ENCODE assay signal across 25 mouse cellular contexts in the genomic region with DNA sequence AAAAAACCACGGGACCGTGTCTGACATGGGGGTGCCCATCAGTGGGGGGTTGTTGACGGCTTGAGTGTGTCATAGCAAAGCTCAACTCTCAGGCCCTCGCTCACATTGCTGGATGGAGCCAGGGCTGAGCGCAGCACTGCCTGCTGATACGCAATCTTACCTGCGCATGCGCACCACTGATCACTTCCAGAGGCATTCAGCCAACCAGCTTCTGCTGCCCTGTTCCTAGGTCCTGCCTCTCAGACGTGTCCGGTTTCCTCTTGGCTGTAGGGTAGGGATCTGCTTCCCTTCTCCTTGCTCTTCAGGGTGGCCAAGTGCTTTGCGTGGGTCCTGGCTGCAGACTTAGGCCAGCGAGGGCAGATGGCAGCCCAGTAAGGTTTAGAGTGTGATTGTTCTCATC.
"Had no signal": no experiment of that assay in that cellular context is flagged by ENCODE, and none has a peak within 500 bp of the region (broad histone marks: within the 10 kb centered on the region; RNA-seq: fewer than 3 reads in every experiment).

No protein-coding gene starts in this region.

- H3K9ac ChIP-seq: forebrain, postnatal 0 days; heart, embryonic 13.5 days; heart, embryonic 15.5 days; hindbrain, embryonic 14.5 days; intestine, embryonic 15.5 days; limb, embryonic 13.5 days; limb, embryonic 15.5 days; liver, embryonic 12.5 days had no signal

- H3K36me3 ChIP-seq: heart, embryonic 13.5 days; heart, embryonic 15.5 days; intestine, embryonic 15.5 days; limb, embryonic 13.5 days; limb, embryonic 15.5 days; liver, embryonic 12.5 days had no signal

- DNase-seq: forebrain, postnatal 0 days; gastrocnemius, postnatal 36 days; heart, adult 11 months; heart, adult 2 months; heart, postnatal 14 days; heart, postnatal 36 days; kidney, adult 18-20 months; kidney, adult 8-10 months; kidney, postnatal 10 days; kidney, postnatal 25 days; kidney, postnatal 4 days; left cerebral cortex, postnatal 4 days had no signal

- H3K4me2 ChIP-seq: heart, embryonic 11.5 days; heart, embryonic 13.5 days; heart, embryonic 15.5 days; hindbrain, embryonic 14.5 days; intestine, embryonic 15.5 days; limb, embryonic 13.5 days; limb, embryonic 15.5 days; liver, embryonic 12.5 days had no signal

- ATAC-seq: forebrain, postnatal 0 days; hindbrain, embryonic 16.5 days; inflammation-experienced regulatory T-cells, adult 6 months; intestine, embryonic 15.5 days; intestine, postnatal 0 days; liver, embryonic 12.5 days had no signal

- H3K4me1 ChIP-seq: liver, embryonic 12.5 days had no signal

- H3K27ac ChIP-seq: heart, adult 2 months; heart, embryonic 13.5 days; heart, embryonic 15.5 days; hindbrain, embryonic 14.5 days; intestine, embryonic 15.5 days; layer of hippocampus, adult 2 months; left cerebral cortex, adult 2 months; limb, embryonic 13.5 days; limb, embryonic 15.5 days; liver, embryonic 12.5 days had no signal

- H3K27me3 ChIP-seq: heart, embryonic 15.5 days had no signal

- H3K9me3 ChIP-seq: heart, embryonic 13.5 days; heart, embryonic 15.5 days; intestine, embryonic 15.5 days; limb, embryonic 13.5 days; limb, embryonic 15.5 days; liver, embryonic 12.5 days had no signal

- H3K4me3 ChIP-seq: heart, adult 2 months; heart, embryonic 13.5 days; heart, embryonic 15.5 days; intestine, embryonic 15.5 days; layer of hippocampus, adult 2 months; left cerebral cortex, adult 2 months; limb, embryonic 13.5 days; limb, embryonic 15.5 days; liver, embryonic 12.5 days had no signal
